Mouse (Mus musculus) cerebellum, adult 2 months (tissue): ENCODE measurements around the gene Akt1.

Experiments
- CTCF ChIP-seq: fragments of 200-500 bp; IDR thresholded peaks from 2 replicates; pipeline ENCODE4 v1.5.1; 2011; ENCODE audit warnings: low read depth, mild to moderate bottlenecking, control low read depth, low read length, moderate library complexity, borderline replicate concordance; ENCODE audit not compliant: insufficient read depth
- POLR2A ChIP-seq: fragments of 200-500 bp; IDR thresholded peaks from 2 replicates; pipeline ENCODE4 v1.6.1; 2011; ENCODE audit warnings: low read length, control low read depth, borderline replicate concordance; ENCODE audit not compliant: insufficient read depth

GRCm38 (mm10) chr12:112667619-112668297, 6.9 kb downstream of the Akt1 start:
- TF ChIP-seq CTCF (no peak), POLR2A (no peak)
